Comparison of ENCODE assay signal across 15 mouse cellular contexts in the genomic region with DNA sequence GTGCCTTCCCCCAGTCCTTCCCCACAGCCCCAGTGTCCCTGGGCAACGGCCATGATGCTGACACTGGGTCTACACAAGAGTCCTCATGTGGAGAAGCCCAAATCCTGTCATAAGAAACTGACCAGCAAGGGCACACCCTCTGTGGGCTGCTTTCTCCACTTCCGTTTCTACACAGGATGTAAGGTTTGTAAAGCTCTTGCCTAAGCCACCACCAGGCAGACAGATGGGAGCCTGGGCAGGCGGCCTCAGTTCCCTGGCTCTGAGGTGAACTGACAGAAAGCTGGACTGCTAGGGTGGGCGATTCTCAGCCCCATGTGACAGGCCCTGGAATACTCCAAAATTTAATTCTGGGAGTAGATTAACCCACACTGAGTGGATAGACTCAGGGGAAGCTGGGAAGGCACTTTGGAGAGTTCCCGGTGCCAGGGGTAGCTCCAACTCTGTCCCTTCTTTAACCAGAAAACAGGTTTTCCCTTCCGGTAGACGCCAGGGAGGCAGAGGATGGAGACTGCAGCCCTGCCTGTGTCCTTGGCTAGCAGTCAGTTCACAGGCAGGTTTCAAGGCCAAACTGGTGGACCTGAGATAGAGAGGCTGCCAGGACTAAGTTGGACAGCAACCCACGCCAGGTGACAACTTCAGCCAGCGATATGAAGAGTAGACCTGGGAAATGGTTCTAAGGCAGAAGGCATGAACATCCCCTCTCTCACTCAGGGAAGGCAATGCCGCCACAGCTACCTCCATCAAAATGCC. TPM values are rescaled to one million over a fixed set of nuclear protein-coding genes. Genes with fewer than 3 reads are reported as not detected.
DNase-seq lines count a peak whose midpoint lies in the region; ATAC-seq lines count a peak whose summit lies in the region.
"Had no signal": no experiment of that assay in that cellular context is flagged by ENCODE, and none has a peak within 500 bp of the region (broad histone marks: within the 10 kb centered on the region; RNA-seq: fewer than 3 reads in every experiment).

No protein-coding gene starts in this region.

- DNase-seq in cerebellum, adult 8-10 months: no peak
- peak; percentile 89 for DNase-seq in 416B (ENCODE audit: low read depth)
- peak; percentile 55 to 58 for DNase-seq in cerebellum, postnatal 25 days
- DNase-seq in kidney, adult 8-10 months: no peak
- no peak for DNase-seq in thymus, postnatal 25 days
- DNase-seq in gastrocnemius, postnatal 36 days: no peak
- DNase-seq: adrenal gland, postnatal 25 days; gastrocnemius, postnatal 14 days; heart, postnatal 14 days; kidney, adult 18-20 months; layer of hippocampus, postnatal 36 days; right cerebral cortex, postnatal 4 days; thymus, adult 18-20 months had no signal

- intact Hi-C loops in gastrocnemius, postnatal 36 days (cut with DNase I): no loop called here

- peak; percentile 53; the same call in 1 of the 2 replicates for ATAC-seq in cerebellum, adult (ENCODE audit: insufficient number of reproducible peaks, low FRiP score, low TSS enrichment)
- ATAC-seq in megakaryocyte, adult 5-6 weeks (ENCODE audit: poor library complexity, severe bottlenecking): peak; percentile 95

RNA-seq across cellular contexts. Expression of gene Rab3d, which starts 8.3 kb away (rescaled TPM):
- 36.7 and 44.4 TPM in 2 replicates for total RNA-seq in megakaryocyte, adult 5-6 weeks (2015)
- total RNA-seq in megakaryocyte, adult 5-6 weeks (2017): 66.4 and 92.7 TPM in 2 replicates
- total RNA-seq in gastrocnemius, postnatal 36 days (2021): 1 to 10 TPM; 2.3 to 4.1 TPM

RNA-seq across cellular contexts. Expression of gene Ccdc159, which starts 17.6 kb away (rescaled TPM):
- total RNA-seq in megakaryocyte, adult 5-6 weeks (2015): 0.22 and 1.0 TPM in 2 replicates
- 0.53 TPM in 1 of 2 replicates, not detected in the other for total RNA-seq in megakaryocyte, adult 5-6 weeks (2017)
- under 1 TPM in 1 of 2 experiments, not detected in 1; 0.30 TPM for total RNA-seq in gastrocnemius, postnatal 36 days (2021)

RNA-seq across cellular contexts. Expression of gene Tmem205, which starts 17.7 kb away (rescaled TPM):
- 40.9 and 48.2 TPM in 2 replicates for total RNA-seq in megakaryocyte, adult 5-6 weeks (2015)
- 8.0 and 14.1 TPM in 2 replicates for total RNA-seq in megakaryocyte, adult 5-6 weeks (2017)
- 10 to 100 TPM in 1 of 2 experiments, 1 to 10 TPM in 1; 7.8 to 10.5 TPM for total RNA-seq in gastrocnemius, postnatal 36 days (2021)

RNA-seq across cellular contexts. Expression of gene Plppr2, which starts 27.2 kb away (rescaled TPM):
- 0.57 and 0.96 TPM in 2 replicates for total RNA-seq in megakaryocyte, adult 5-6 weeks (2015)
- total RNA-seq in megakaryocyte, adult 5-6 weeks (2017): 0.65 TPM in 1 of 2 replicates, not detected in the other
- total RNA-seq in gastrocnemius, postnatal 36 days (2021): under 1 TPM; 0.49 to 0.64 TPM

RNA-seq across cellular contexts. Expression of gene Swsap1, which starts 45.9 kb away (rescaled TPM):
- 3.7 and 4.3 TPM in 2 replicates for total RNA-seq in megakaryocyte, adult 5-6 weeks (2015)
- total RNA-seq in megakaryocyte, adult 5-6 weeks (2017): 6.5 and 6.6 TPM in 2 replicates
- 1 to 10 TPM; 1.4 to 2.2 TPM for total RNA-seq in gastrocnemius, postnatal 36 days (2021)

Comparison
In these comparisons a context has a peak if more than half of its experiments do, and no peak if none do; other contexts are left out.
1. DNase-seq: peak in 416B (single experiment) and cerebellum, postnatal 25 days (2 of 2); none in cerebellum, adult 8-10 months (single experiment), kidney, adult 8-10 months (0 of 2), thymus, postnatal 25 days (single experiment) and gastrocnemius, postnatal 36 days (0 of 2).
2. RNA of gene Rab3d, which starts 8.3 kb away (total RNA-seq): 36.7 to 92.7 TPM in megakaryocyte, adult 5-6 weeks; 2.3 to 4.1 TPM in gastrocnemius, postnatal 36 days; every median in the first group is over 4 times any median in the second.